Mouse (Mus musculus): ENCODE measurements around the gene BC005624. TPM values are rescaled to one million over a fixed set of nuclear protein-coding genes. Genes with fewer than 3 reads are reported as not detected.
"Not testable (repeated sequence)": the region's sequence is repeated elsewhere in the genome, so short reads cannot be mapped to it uniquely, and the experiment has no call there.

The BC005624 gene
- polyA plus RNA-seq, 1 experiment: 27.2 TPM

- H3K27ac ChIP-seq (replicated peaks; ENCODE audit: low read depth, low read length): peak within 1 kb of the TSS; percentile 63
- peaks cover 3% of the 10 kb centered on the region; the same call in 1 of the 2 replicates for H3K4me1 ChIP-seq (ENCODE audit: control insufficient read depth, insufficient read depth, insufficient read length, low read length)
- H3K4me3 ChIP-seq (ENCODE audit: insufficient read depth, low read depth, low read length): peak within 1 kb of the TSS; percentile 88
Observed at GRCm38 (mm10) chr2:30952824-30953490, 29.0 kb downstream of the BC005624 start, which contains the start of gene Tor1b. Gene Tor1b (plus strand): TSS chr2:30952959.

- Histone ChIP-seq H3K4me1 (ENCODE audit: control insufficient read depth, insufficient read depth, insufficient read length, low read length) (peaks cover 3% of the 10 kb centered on the region; the same call in 1 of the 2 replicates), H3K27ac (replicated peaks; ENCODE audit: low read depth, low read length) (peak overlapping the region; percentile 63), H3K4me3 (ENCODE audit: insufficient read depth, low read depth, low read length) (peak overlapping the region; percentile 88)
Observed at GRCm38 (mm10) chr2:30952457-30952823, 29.6 kb downstream of the BC005624 start.

- H3K27ac ChIP-seq (replicated peaks; ENCODE audit: low read depth, low read length): no peak overlapping the region
- no peaks in the 10 kb centered on the region for H3K4me1 ChIP-seq (ENCODE audit: control insufficient read depth, insufficient read depth, insufficient read length, low read length)
- peak overlapping the region; percentile 65 for H3K4me3 ChIP-seq (ENCODE audit: insufficient read depth, low read depth, low read length)
Observed at GRCm38 (mm10) chr2:30942603-30943011, 39.4 kb downstream of the BC005624 start.

GRCm38 (mm10) chr2:30942116-30942515 is 39.9 kb downstream of the BC005624 start:
- H3K27ac ChIP-seq (replicated peaks; ENCODE audit: low read depth, low read length); H3K4me1 ChIP-seq (ENCODE audit: control insufficient read depth, insufficient read depth, insufficient read length, low read length); H3K4me3 ChIP-seq (ENCODE audit: insufficient read depth, low read depth, low read length): not testable (repeated sequence)

GRCm38 (mm10) chr2:30941586-30941985 is 40.4 kb downstream of the BC005624 start:
- Histone ChIP-seq H3K4me1 (ENCODE audit: control insufficient read depth, insufficient read depth, insufficient read length, low read length) (no peaks in the 10 kb centered on the region), H3K4me3 (ENCODE audit: insufficient read depth, low read depth, low read length) (no peak overlapping the region), H3K27ac (replicated peaks; ENCODE audit: low read depth, low read length) (no peak overlapping the region)

- H3K4me3 ChIP-seq (ENCODE audit: insufficient read depth, low read depth, low read length): no peak overlapping the region
- H3K4me1 ChIP-seq (ENCODE audit: control insufficient read depth, insufficient read depth, insufficient read length, low read length): no peaks in the 10 kb centered on the region
- H3K27ac ChIP-seq (replicated peaks; ENCODE audit: low read depth, low read length): no peak overlapping the region
Observed at GRCm38 (mm10) chr2:30938574-30938991, 43.4 kb downstream of the BC005624 start.

GRCm38 (mm10) chr2:30937731-30938130 is 44.3 kb downstream of the BC005624 start:
- no peak overlapping the region for H3K27ac ChIP-seq (replicated peaks; ENCODE audit: low read depth, low read length)
- no peak overlapping the region for H3K4me3 ChIP-seq (ENCODE audit: insufficient read depth, low read depth, low read length)
- H3K4me1 ChIP-seq (ENCODE audit: control insufficient read depth, insufficient read depth, insufficient read length, low read length): no peaks in the 10 kb centered on the region

GRCm38 (mm10) chr2:30936808-30937207 is 45.2 kb downstream of the BC005624 start:
- no peak overlapping the region for H3K27ac ChIP-seq (replicated peaks; ENCODE audit: low read depth, low read length)
- H3K4me3 ChIP-seq (ENCODE audit: insufficient read depth, low read depth, low read length): no peak overlapping the region
- no peaks in the 10 kb centered on the region for H3K4me1 ChIP-seq (ENCODE audit: control insufficient read depth, insufficient read depth, insufficient read length, low read length)

- Histone ChIP-seq H3K4me1 (ENCODE audit: control insufficient read depth, insufficient read depth, insufficient read length, low read length) (peaks cover 4% of the 10 kb centered on the region; the same call in 1 of the 2 replicates), H3K4me3 (ENCODE audit: insufficient read depth, low read depth, low read length) (no peak overlapping the region), H3K27ac (replicated peaks; ENCODE audit: low read depth, low read length) (no peak overlapping the region)
Observed at GRCm38 (mm10) chr2:30933917-30934450, 48.0 kb downstream of the BC005624 start.

GRCm38 (mm10) chr2:30933032-30933431 is 49.0 kb downstream of the BC005624 start:
- Histone ChIP-seq H3K4me1 (ENCODE audit: control insufficient read depth, insufficient read depth, insufficient read length, low read length) (peaks cover 7% of the 10 kb centered on the region; the same call in 1 of the 2 replicates), H3K4me3 (ENCODE audit: insufficient read depth, low read depth, low read length) (no peak overlapping the region), H3K27ac (replicated peaks; ENCODE audit: low read depth, low read length) (no peak overlapping the region)

GRCm38 (mm10) chr2:30931922-30932321 is 50.1 kb downstream of the BC005624 start:
- Histone ChIP-seq H3K4me3 (ENCODE audit: insufficient read depth, low read depth, low read length) (no peak overlapping the region), H3K27ac (replicated peaks; ENCODE audit: low read depth, low read length) (no peak overlapping the region), H3K4me1 (ENCODE audit: control insufficient read depth, insufficient read depth, insufficient read length, low read length) (peaks cover 16% of the 10 kb centered on the region)

- H3K4me1 ChIP-seq (ENCODE audit: control insufficient read depth, insufficient read depth, insufficient read length, low read length): peaks cover 20% of the 10 kb centered on the region
- not testable (repeated sequence) for H3K27ac ChIP-seq (replicated peaks; ENCODE audit: low read depth, low read length); H3K4me3 ChIP-seq (ENCODE audit: insufficient read depth, low read depth, low read length)
Observed at GRCm38 (mm10) chr2:30930846-30931245, 51.2 kb downstream of the BC005624 start.

GRCm38 (mm10) chr2:30929483-30930045 is 52.4 kb downstream of the BC005624 start, which contains the start of gene Ptges:
Gene Ptges (minus strand): TSS chr2:30929863.
- Histone ChIP-seq H3K4me1 (ENCODE audit: control insufficient read depth, insufficient read depth, insufficient read length, low read length) (peaks cover 20% of the 10 kb centered on the region), H3K4me3 (ENCODE audit: insufficient read depth, low read depth, low read length) (peak within 1 kb of the TSS; percentile 35), H3K27ac (replicated peaks; ENCODE audit: low read depth, low read length) (peak within 1 kb of the TSS; percentile 27; the same call in 1 of the 2 replicates)

- Histone ChIP-seq H3K4me1 (ENCODE audit: control insufficient read depth, insufficient read depth, insufficient read length, low read length) (peaks cover 20% of the 10 kb centered on the region), H3K4me3 (ENCODE audit: insufficient read depth, low read depth, low read length) (peak overlapping the region; percentile 35), H3K27ac (replicated peaks; ENCODE audit: low read depth, low read length) (peak overlapping the region; percentile 8; the same call in 1 of the 2 replicates)
Observed at GRCm38 (mm10) chr2:30928893-30929482, 53.0 kb downstream of the BC005624 start.

- peak overlapping the region; percentile 69 for H3K27ac ChIP-seq (replicated peaks; ENCODE audit: low read depth, low read length)
- H3K4me3 ChIP-seq (ENCODE audit: insufficient read depth, low read depth, low read length): no peak overlapping the region
- H3K4me1 ChIP-seq (ENCODE audit: control insufficient read depth, insufficient read depth, insufficient read length, low read length): peaks cover 20% of the 10 kb centered on the region
Observed at GRCm38 (mm10) chr2:30927844-30928628, 54.0 kb downstream of the BC005624 start.
